Mouse (Mus musculus): ENCODE results near the gene Cntn5. TPM values are rescaled to one million over a fixed set of nuclear protein-coding genes. Genes with fewer than 3 reads are reported as not detected.

Gene Cntn5
- polyA plus RNA-seq, 1 experiment from 2014 or later: 2.3 TPM

DNA sequence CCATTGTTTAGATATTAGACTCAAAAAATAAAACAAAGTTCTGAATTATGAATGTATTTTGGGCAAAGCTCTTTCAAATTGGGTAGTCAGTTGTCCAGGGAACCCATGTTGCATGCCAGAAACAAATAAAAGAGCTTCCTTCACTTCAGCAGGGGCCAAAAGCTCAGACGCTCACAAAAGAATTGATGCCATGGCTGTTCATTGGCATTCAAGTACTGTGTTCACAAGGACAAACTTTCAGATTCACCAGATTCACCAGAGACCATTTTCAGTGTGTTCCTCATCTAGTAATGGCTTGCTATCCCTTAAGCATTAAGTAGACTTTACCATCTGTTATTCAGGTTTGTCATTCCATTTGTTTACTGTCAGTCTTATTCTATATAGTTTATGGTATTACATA lies 107.4 kb downstream of the Cntn5 start:
- WGBS: 91% methylated on average over 1 of the region's 1 CpGs
- no peak for ATAC-seq (ENCODE audit: low read depth)

DNA sequence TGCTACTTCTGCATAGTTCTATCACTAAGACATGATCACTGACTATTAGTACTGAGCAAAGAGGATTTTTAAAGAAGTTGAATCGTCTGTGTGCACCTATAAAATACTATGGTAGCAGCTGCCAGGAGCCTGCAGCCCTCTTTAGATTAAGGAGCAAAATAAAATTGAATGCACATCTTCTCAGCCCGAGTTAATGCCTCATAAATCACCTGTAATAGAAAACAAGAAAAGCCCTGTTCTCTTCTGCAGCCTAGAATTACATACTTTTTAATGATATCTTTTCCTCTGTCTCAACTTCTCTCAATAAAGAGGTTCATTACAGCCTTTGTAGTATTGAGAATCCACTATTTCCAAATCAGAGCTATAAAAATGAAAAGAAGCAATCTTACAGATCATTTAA lies 109.5 kb downstream of the Cntn5 start:
- Histone ChIP-seq H3K27ac (replicated peaks; ENCODE audit: low read depth, low read length) (no peak overlapping the region), H3K27me3 (replicated peaks; ENCODE audit: control insufficient read depth, insufficient read depth, low read length) (no peaks in the 10 kb centered on the region), H3K4me2 (ENCODE audit: low read depth, low read length) (no peak overlapping the region), H3K36me3 (ENCODE audit: control insufficient read depth, insufficient read depth, low read length) (no peaks in the 10 kb centered on the region), H3K4me3 (ENCODE audit: low read depth, low read length) (no peak overlapping the region), H3K4me1 (ENCODE audit: control insufficient read depth, insufficient read depth, low read length) (no peaks in the 10 kb centered on the region), H3K9me3 (ENCODE audit: control insufficient read depth, low read length) (no peaks in the 10 kb centered on the region), H3K9ac (ENCODE audit: low read depth, low read length) (no peak overlapping the region)
- no peak for DNase-seq (ENCODE audit: low spot score)
- WGBS: 60% methylated on average over 2 of the region's 2 CpGs
- ATAC-seq (ENCODE audit: low read depth): no peak

More for the DNA sequence above, 107.4 kb downstream of the Cntn5 start:
- Histone ChIP-seq H3K27me3 (replicated peaks; ENCODE audit: control insufficient read depth, insufficient read depth, low read length) (no peaks in the 10 kb centered on the region), H3K36me3 (ENCODE audit: control insufficient read depth, insufficient read depth, low read length) (no peaks in the 10 kb centered on the region), H3K4me2 (ENCODE audit: low read depth, low read length) (no peak overlapping the region), H3K4me1 (ENCODE audit: control insufficient read depth, insufficient read depth, low read length) (no peaks in the 10 kb centered on the region), H3K4me3 (ENCODE audit: low read depth, low read length) (no peak overlapping the region), H3K27ac (replicated peaks; ENCODE audit: low read depth, low read length) (no peak overlapping the region), H3K9me3 (ENCODE audit: control insufficient read depth, low read length) (no peaks in the 10 kb centered on the region), H3K9ac (ENCODE audit: low read depth, low read length) (no peak overlapping the region)
- no peak for DNase-seq (ENCODE audit: low spot score)

DNA sequence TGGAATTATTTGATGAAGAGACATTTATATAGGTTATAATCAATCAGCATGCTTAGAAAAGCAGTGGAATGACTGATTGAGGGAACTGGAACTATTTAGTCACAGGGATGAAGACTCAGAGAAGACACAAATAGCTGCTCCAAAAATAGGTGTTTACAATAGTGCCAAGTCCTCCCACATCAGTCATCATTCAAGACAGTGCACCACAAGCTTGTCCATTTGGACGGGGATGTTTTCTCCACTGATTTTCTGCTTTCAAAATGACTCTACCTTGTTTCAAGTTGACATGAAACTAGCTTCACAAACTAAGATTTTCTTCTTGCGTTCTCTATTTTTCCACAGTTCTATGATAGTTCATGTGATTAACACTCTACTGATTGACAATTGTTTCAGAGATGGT lies 172.7 kb downstream of the Cntn5 start:
- 83% methylated on average over 2 of the region's 2 CpGs for WGBS
- no peaks in the 10 kb centered on the region for H3K27me3 ChIP-seq (replicated peaks; ENCODE audit: control insufficient read depth, insufficient read depth, low read length)
- no peak for DNase-seq (ENCODE audit: low spot score)
- no peak overlapping the region for H3K9ac ChIP-seq (ENCODE audit: low read depth, low read length)
- H3K27ac ChIP-seq (replicated peaks; ENCODE audit: low read depth, low read length): no peak overlapping the region
- H3K4me1 ChIP-seq (ENCODE audit: control insufficient read depth, insufficient read depth, low read length): no peaks in the 10 kb centered on the region
- no peak overlapping the region for H3K4me2 ChIP-seq (ENCODE audit: low read depth, low read length)
- no peaks in the 10 kb centered on the region for H3K36me3 ChIP-seq (ENCODE audit: control insufficient read depth, insufficient read depth, low read length)
- ATAC-seq (ENCODE audit: low read depth): no peak
- H3K4me3 ChIP-seq (ENCODE audit: low read depth, low read length): no peak overlapping the region
- no peaks in the 10 kb centered on the region for H3K9me3 ChIP-seq (ENCODE audit: control insufficient read depth, low read length)

DNA sequence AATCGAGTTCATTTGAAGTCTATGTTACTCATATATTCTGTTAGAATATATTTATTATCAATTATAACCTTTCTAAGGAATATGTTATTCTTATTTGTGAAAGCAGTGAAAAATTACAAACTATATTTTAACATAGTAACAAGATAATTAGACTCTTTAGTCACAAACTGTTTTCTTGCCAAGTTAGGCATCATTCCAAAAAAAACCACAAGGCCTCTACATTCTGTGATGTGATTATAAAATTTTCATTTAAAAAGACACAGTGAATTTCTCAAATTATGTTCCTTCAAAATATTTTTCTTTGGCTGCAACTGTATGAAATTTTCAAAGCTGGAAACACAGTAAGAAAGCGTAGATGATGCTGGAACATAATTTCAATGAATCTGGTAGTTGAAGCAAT lies 180.4 kb downstream of the Cntn5 start:
- Histone ChIP-seq H3K9me3 (ENCODE audit: control insufficient read depth, low read length) (no peaks in the 10 kb centered on the region), H3K27ac (replicated peaks; ENCODE audit: low read depth, low read length) (no peak overlapping the region), H3K27me3 (replicated peaks; ENCODE audit: control insufficient read depth, insufficient read depth, low read length) (no peaks in the 10 kb centered on the region), H3K4me3 (ENCODE audit: low read depth, low read length) (no peak overlapping the region), H3K9ac (ENCODE audit: low read depth, low read length) (no peak overlapping the region), H3K4me2 (ENCODE audit: low read depth, low read length) (no peak overlapping the region), H3K36me3 (ENCODE audit: control insufficient read depth, insufficient read depth, low read length) (no peaks in the 10 kb centered on the region), H3K4me1 (ENCODE audit: control insufficient read depth, insufficient read depth, low read length) (no peaks in the 10 kb centered on the region)
- ATAC-seq (ENCODE audit: low read depth) (no peak), DNase-seq (ENCODE audit: low spot score) (no peak)
- WGBS: 81% methylated on average over 2 of the region's 2 CpGs

DNA sequence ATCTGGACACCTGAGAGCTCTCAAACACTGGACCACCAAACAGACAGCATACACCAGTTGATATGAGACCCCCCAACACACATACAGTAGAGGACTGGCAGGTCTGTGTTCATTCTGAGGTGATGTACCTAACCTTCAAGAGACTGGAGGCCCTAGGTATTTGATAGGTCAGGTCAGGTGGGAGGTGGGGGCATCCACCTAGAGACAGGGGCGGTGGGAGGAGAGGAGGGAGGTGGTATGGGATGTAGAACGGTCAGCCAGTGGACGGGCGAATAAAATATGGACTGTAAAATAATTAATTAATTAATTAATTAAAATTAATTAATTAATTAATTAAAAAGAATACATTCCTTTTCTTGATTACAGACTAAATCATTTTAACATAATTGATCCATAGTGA lies 182.5 kb downstream of the Cntn5 start:
- H3K4me3 ChIP-seq (ENCODE audit: low read depth, low read length): no peak overlapping the region
- DNase-seq (ENCODE audit: low spot score): no peak
- no peak overlapping the region for H3K9ac ChIP-seq (ENCODE audit: low read depth, low read length)
- H3K4me2 ChIP-seq (ENCODE audit: low read depth, low read length): no peak overlapping the region
- no peak overlapping the region for H3K27ac ChIP-seq (replicated peaks; ENCODE audit: low read depth, low read length)
- H3K9me3 ChIP-seq (ENCODE audit: control insufficient read depth, low read length): no peaks in the 10 kb centered on the region
- ATAC-seq (ENCODE audit: low read depth): no peak
- 80% methylated on average over 4 of the region's 4 CpGs for WGBS
- no peaks in the 10 kb centered on the region for H3K36me3 ChIP-seq (ENCODE audit: control insufficient read depth, insufficient read depth, low read length)
- no peaks in the 10 kb centered on the region for H3K27me3 ChIP-seq (replicated peaks; ENCODE audit: control insufficient read depth, insufficient read depth, low read length)
- no peaks in the 10 kb centered on the region for H3K4me1 ChIP-seq (ENCODE audit: control insufficient read depth, insufficient read depth, low read length)

DNA sequence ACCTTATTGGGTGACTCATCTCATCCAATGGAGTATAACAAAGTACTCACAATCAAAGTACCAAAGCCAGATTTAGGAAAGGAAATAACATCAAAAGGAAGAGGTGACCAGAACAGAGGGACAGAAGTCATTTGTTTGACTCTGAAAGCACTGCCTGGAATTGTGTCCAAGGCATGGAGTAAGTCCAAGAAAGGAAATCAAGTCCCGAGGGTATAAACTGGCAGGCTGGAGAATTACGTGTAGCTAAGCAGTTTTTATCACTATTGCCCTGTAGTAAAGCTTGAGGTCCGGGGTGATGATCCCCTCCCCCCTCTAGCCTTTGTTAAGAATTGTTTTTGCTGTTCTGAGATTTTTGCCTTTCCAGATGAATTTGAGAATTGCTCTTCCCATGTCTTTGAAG lies 185.6 kb downstream of the Cntn5 start:
- no peak overlapping the region for H3K27ac ChIP-seq (replicated peaks; ENCODE audit: low read depth, low read length)
- ATAC-seq (ENCODE audit: low read depth): no peak
- H3K4me2 ChIP-seq (ENCODE audit: low read depth, low read length): no peak overlapping the region
- no peaks in the 10 kb centered on the region for H3K9me3 ChIP-seq (ENCODE audit: control insufficient read depth, low read length)
- H3K9ac ChIP-seq (ENCODE audit: low read depth, low read length): no peak overlapping the region
- H3K27me3 ChIP-seq (replicated peaks; ENCODE audit: control insufficient read depth, insufficient read depth, low read length): no peaks in the 10 kb centered on the region
- no peaks in the 10 kb centered on the region for H3K4me1 ChIP-seq (ENCODE audit: control insufficient read depth, insufficient read depth, low read length)
- no peak for DNase-seq (ENCODE audit: low spot score)
- no peak overlapping the region for H3K4me3 ChIP-seq (ENCODE audit: low read depth, low read length)
- 64% methylated on average over 3 of the region's 3 CpGs for WGBS
- H3K36me3 ChIP-seq (ENCODE audit: control insufficient read depth, insufficient read depth, low read length): no peaks in the 10 kb centered on the region

DNA sequence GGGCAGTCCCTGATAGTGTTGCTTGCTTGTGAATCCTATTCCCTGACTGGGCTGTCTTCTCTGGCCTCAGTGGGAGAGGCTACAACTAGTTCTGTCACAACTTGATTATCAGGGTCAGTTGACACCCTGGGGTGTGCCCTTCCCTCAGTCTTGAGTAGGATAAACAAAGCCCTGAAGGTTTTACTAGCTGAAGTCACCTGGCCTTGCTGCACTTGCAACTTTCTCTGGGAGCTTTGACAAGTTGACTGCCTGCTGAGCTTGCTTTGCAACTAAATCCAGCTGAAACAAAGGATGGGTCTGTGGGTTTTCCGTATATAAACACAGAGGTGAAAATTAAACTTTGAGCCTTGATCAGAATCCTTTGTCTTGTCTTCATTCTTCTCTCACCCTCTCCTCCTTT lies 190.9 kb downstream of the Cntn5 start:
- Histone ChIP-seq H3K4me1 (ENCODE audit: control insufficient read depth, insufficient read depth, low read length) (no peaks in the 10 kb centered on the region), H3K27ac (replicated peaks; ENCODE audit: low read depth, low read length) (no peak overlapping the region), H3K4me2 (ENCODE audit: low read depth, low read length) (no peak overlapping the region), H3K27me3 (replicated peaks; ENCODE audit: control insufficient read depth, insufficient read depth, low read length) (no peaks in the 10 kb centered on the region), H3K4me3 (ENCODE audit: low read depth, low read length) (no peak overlapping the region), H3K9ac (ENCODE audit: low read depth, low read length) (no peak overlapping the region), H3K9me3 (ENCODE audit: control insufficient read depth, low read length) (no peaks in the 10 kb centered on the region), H3K36me3 (ENCODE audit: control insufficient read depth, insufficient read depth, low read length) (no peaks in the 10 kb centered on the region)
- DNase-seq (ENCODE audit: low spot score): no peak
- no peak for ATAC-seq (ENCODE audit: low read depth)
- WGBS: 4% methylated on average over 1 of the region's 1 CpGs

DNA sequence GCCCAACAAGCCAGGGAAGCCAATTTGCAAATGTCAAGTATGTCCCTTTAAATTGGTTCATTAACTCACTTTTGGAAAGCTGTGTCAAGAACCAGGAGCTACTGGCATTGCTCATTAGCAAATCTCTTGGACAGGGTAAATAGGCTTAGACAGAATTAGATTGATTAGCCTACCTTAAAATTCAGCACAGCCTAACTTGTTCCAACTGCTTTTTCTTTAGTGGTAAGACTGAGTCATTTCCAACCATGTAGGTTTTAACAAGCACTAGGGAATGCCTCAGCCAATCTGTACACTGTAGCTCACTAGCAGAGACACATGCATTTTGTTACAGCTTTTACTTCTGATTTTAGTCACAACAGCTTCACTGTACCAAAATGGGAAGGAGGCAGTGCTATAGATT lies 222.9 kb downstream of the Cntn5 start:
- H3K27ac ChIP-seq (replicated peaks; ENCODE audit: low read depth, low read length): no peak overlapping the region
- no peaks in the 10 kb centered on the region for H3K9me3 ChIP-seq (ENCODE audit: control insufficient read depth, low read length)
- H3K4me1 ChIP-seq (ENCODE audit: control insufficient read depth, insufficient read depth, low read length): no peaks in the 10 kb centered on the region
- ATAC-seq (ENCODE audit: low read depth): no peak
- no peaks in the 10 kb centered on the region for H3K36me3 ChIP-seq (ENCODE audit: control insufficient read depth, insufficient read depth, low read length)
- H3K4me3 ChIP-seq (ENCODE audit: low read depth, low read length): no peak overlapping the region
- no peaks in the 10 kb centered on the region for H3K27me3 ChIP-seq (replicated peaks; ENCODE audit: control insufficient read depth, insufficient read depth, low read length)
- H3K4me2 ChIP-seq (ENCODE audit: low read depth, low read length): no peak overlapping the region
- no peak overlapping the region for H3K9ac ChIP-seq (ENCODE audit: low read depth, low read length)
- no peak for DNase-seq (ENCODE audit: low spot score)

DNA sequence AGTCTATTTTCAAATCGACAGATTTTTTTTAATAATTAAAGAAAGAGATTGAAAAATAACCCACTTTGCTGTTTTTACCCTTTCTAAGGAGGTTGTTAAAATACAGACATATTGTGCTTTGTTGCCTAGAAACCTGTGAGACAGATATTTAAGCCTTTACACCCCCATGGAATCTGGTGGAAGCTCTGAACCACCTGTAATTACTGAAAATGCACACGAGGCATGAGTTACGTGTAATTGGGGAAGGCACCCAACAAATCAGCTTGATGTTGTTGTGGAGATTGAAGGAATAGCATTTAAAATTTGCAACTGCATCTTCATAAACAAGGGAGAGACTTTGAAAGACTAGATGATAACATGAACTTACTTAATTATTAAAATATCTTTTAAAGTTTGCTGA lies 223.4 kb downstream of the Cntn5 start:
- Histone ChIP-seq H3K36me3 (ENCODE audit: control insufficient read depth, insufficient read depth, low read length) (no peaks in the 10 kb centered on the region), H3K9me3 (ENCODE audit: control insufficient read depth, low read length) (no peaks in the 10 kb centered on the region), H3K4me2 (ENCODE audit: low read depth, low read length) (no peak overlapping the region), H3K9ac (ENCODE audit: low read depth, low read length) (no peak overlapping the region), H3K4me3 (ENCODE audit: low read depth, low read length) (no peak overlapping the region), H3K27me3 (replicated peaks; ENCODE audit: control insufficient read depth, insufficient read depth, low read length) (no peaks in the 10 kb centered on the region), H3K4me1 (ENCODE audit: control insufficient read depth, insufficient read depth, low read length) (no peaks in the 10 kb centered on the region), H3K27ac (replicated peaks; ENCODE audit: low read depth, low read length) (no peak overlapping the region)
- 68% methylated on average over 3 of the region's 3 CpGs for WGBS
- DNase-seq (ENCODE audit: low spot score) (no peak), ATAC-seq (ENCODE audit: low read depth) (no peak)
